Mouse (Mus musculus) limb, embryonic 14.5 days (tissue): ENCODE data around the gene Acadvl. TPM values are rescaled to one million over a fixed set of nuclear protein-coding genes. Genes with fewer than 3 reads are reported as not detected.

ENCODE experiments used
- ATAC-seq: fragments of 200-750 bp; cut with Nextera tagmentation; 2 replicates; pipeline ENCODE4 v1.8.0; 2017; ENCODE audit warnings: low read depth, moderate number of reproducible peaks, moderate TSS enrichment; ENCODE audit not compliant: low FRiP score
- DNase-seq: peaks from one replicate; pipeline ENCODE4 v3.0.0-alpha.2; 2015; ENCODE audit warnings: low spot score
- H3K27ac ChIP-seq: fragments of 300-500 bp; sonication (generic); replicated peaks from 2 replicates; pipeline ENCODE4 v1.5.1; 2014; ENCODE audit warnings: low read depth, mild to moderate bottlenecking, low read length, moderate library complexity, mixed read lengths
- H3K27me3 ChIP-seq: fragments of 300-500 bp; sonication (generic); 2 replicates; pipeline ENCODE4 v1.6.1; 2014; ENCODE audit warnings: low read length, mixed read lengths; ENCODE audit not compliant: control insufficient read depth, insufficient read depth
- H3K36me3 ChIP-seq: fragments of 300-500 bp; sonication (generic); 2 replicates; pipeline ENCODE4 v1.6.1; 2014; ENCODE audit warnings: mild to moderate bottlenecking, low read length, moderate library complexity, mixed read lengths; ENCODE audit not compliant: control insufficient read depth, insufficient read depth
- H3K4me1 ChIP-seq: fragments of 300-500 bp; sonication (generic); 2 replicates; pipeline ENCODE4 v1.6.1; 2014; ENCODE audit warnings: antibody characterized with exemption, low read length, mixed read lengths; ENCODE audit not compliant: control insufficient read depth, insufficient read depth
- H3K4me2 ChIP-seq: fragments of 300-500 bp; sonication (generic); replicated peaks from 2 replicates; pipeline ENCODE4 v1.6.1; 2014; ENCODE audit warnings: low read depth, mild to moderate bottlenecking, low read length, moderate library complexity; ENCODE audit not compliant: severe bottlenecking
- H3K4me3 ChIP-seq: fragments of 300-500 bp; sonication (generic); replicated peaks from 2 replicates; pipeline ENCODE4 v1.5.1; 2014; ENCODE audit warnings: low read length
- H3K9ac ChIP-seq: fragments of 300-500 bp; sonication (generic); 2 replicates; pipeline ENCODE4 v1.6.1; 2014; ENCODE audit warnings: mild to moderate bottlenecking, low read depth, low read length, moderate library complexity; ENCODE audit not compliant: severe bottlenecking
- H3K9me3 ChIP-seq: fragments of 300-500 bp; sonication (generic); 2 replicates; pipeline ENCODE4 v1.6.1; 2016; ENCODE audit warnings: low read length; ENCODE audit not compliant: control insufficient read depth
- POLR2A ChIP-seq: fragments of 200-500 bp; IDR thresholded peaks from 2 replicates; pipeline ENCODE4 v1.8.0; 2012; ENCODE audit warnings: inconsistent platforms, mild to moderate bottlenecking, moderate library complexity, borderline replicate concordance; ENCODE audit not compliant: insufficient read depth, insufficient read length; ENCODE audit errors: extremely low read depth
- WGBS: fragments of 180-500 bp; shearing (Covaris S2); extraction: QIAGEN DNeasy Blood & Tissue Kit; methylation state at CpG from one replicate; pipeline ENCODE4 v1.1.7; 2014; 5-methylcytosine and 5-hydroxymethylcytosine counted together
- polyA plus RNA-seq, 2 experiments: library from polyadenylated mRNA; depleted of rRNA in 1 of 2; stranded (reverse) in 1 of 2; unstranded in 1 of 2; fragments of >200 nt; fragmentation: Nextera tagmentation in 1 of 2; extraction: Ambion mirVana in 1 of 2; gene quantifications; 2 replicates each; pipeline versions ENCODE4 v1.2.1 to v1.2.3; 2012 to 2014

The Acadvl gene
- polyA plus RNA-seq, 2 experiments, result 55.4 to 71.8 TPM

GRCm38 (mm10) chr11:70031321-70031670, 16.1 kb upstream of the Acadvl start:
- no peak overlapping the region for H3K4me2 ChIP-seq
- no peak for DNase-seq
- no peak overlapping the region for H3K9ac ChIP-seq
- no peak for ATAC-seq
- 97% methylated on average over 11 of the region's 11 CpGs for WGBS
- no peaks in the 10 kb centered on the region for H3K27me3 ChIP-seq
- no peak overlapping the region for H3K4me3 ChIP-seq
- H3K27ac ChIP-seq, result no peak overlapping the region
- TF ChIP-seq POLR2A, result no peak
- H3K4me1 ChIP-seq, result peaks cover 39% of the 10 kb centered on the region
- H3K36me3 ChIP-seq, result peaks cover 49% of the 10 kb centered on the region
- H3K9me3 ChIP-seq, result no peaks in the 10 kb centered on the region

- Histone ChIP-seq H3K4me3 (no peak overlapping the region), H3K27ac (no peak overlapping the region), H3K27me3 (no peaks in the 10 kb centered on the region), H3K9me3 (no peaks in the 10 kb centered on the region), H3K4me2 (no peak overlapping the region), H3K4me1 (peaks cover 44% of the 10 kb centered on the region), H3K9ac (no peak overlapping the region), H3K36me3 (peaks cover 44% of the 10 kb centered on the region)
- no peak for ATAC-seq
- TF ChIP-seq POLR2A, result no peak
- no peak for DNase-seq
- WGBS, result 96% methylated on average over 28 of the region's 28 CpGs
Observed at GRCm38 (mm10) chr11:70030651-70031320, 15.6 kb upstream of the Acadvl start.

- DNase-seq (no peak), ATAC-seq (no peak)
- Histone ChIP-seq H3K36me3 (peaks cover 41% of the 10 kb centered on the region), H3K27me3 (no peaks in the 10 kb centered on the region), H3K27ac (peak overlapping the region; percentile 83), H3K4me3 (peak overlapping the region; percentile 23), H3K4me2 (peak overlapping the region; percentile 50), H3K9ac (peak overlapping the region; percentile 36; the same call in 1 of the 2 replicates), H3K9me3 (no peaks in the 10 kb centered on the region), H3K4me1 (peaks cover 46% of the 10 kb centered on the region)
- WGBS, result 43% methylated on average over 10 of the region's 11 CpGs
- TF ChIP-seq POLR2A, result no peak
Observed at GRCm38 (mm10) chr11:70029829-70030550, 14.8 kb upstream of the Acadvl start.

GRCm38 (mm10) chr11:70029130-70029801, 14.1 kb upstream of the Acadvl start:
- Histone ChIP-seq H3K9ac (peak overlapping the region; percentile 38; the same call in 1 of the 2 replicates), H3K4me1 (peaks cover 46% of the 10 kb centered on the region), H3K9me3 (no peaks in the 10 kb centered on the region), H3K4me2 (peak overlapping the region; percentile 50), H3K36me3 (peaks cover 39% of the 10 kb centered on the region), H3K27me3 (no peaks in the 10 kb centered on the region), H3K4me3 (peak overlapping the region; percentile 23), H3K27ac (peak overlapping the region; percentile 83)
- ATAC-seq, result peak; percentile 83
- 1% methylated on average over 20 of the region's 20 CpGs for WGBS
- TF ChIP-seq POLR2A, result no peak
- peak; percentile 96 for DNase-seq

GRCm38 (mm10) chr11:70028401-70029129, 13.4 kb upstream of the Acadvl start:
- H3K9ac ChIP-seq, result peak overlapping the region; percentile 38; the same call in 1 of the 2 replicates
- no peak for ATAC-seq
- no peaks in the 10 kb centered on the region for H3K9me3 ChIP-seq
- peak overlapping the region; percentile 83 for H3K27ac ChIP-seq
- 25% methylated on average over 12 of the region's 12 CpGs for WGBS
- H3K27me3 ChIP-seq, result no peaks in the 10 kb centered on the region
- H3K4me2 ChIP-seq, result peak overlapping the region; percentile 50
- peaks cover 52% of the 10 kb centered on the region for H3K4me1 ChIP-seq
- peaks cover 34% of the 10 kb centered on the region for H3K36me3 ChIP-seq
- no peak for DNase-seq
- no peak for TF ChIP-seq POLR2A
- peak overlapping the region; percentile 23 for H3K4me3 ChIP-seq
